Mouse (Mus musculus) left cerebral cortex, adult 8-10 months (tissue): ENCODE measurements around the gene Tmem169. TPM values are rescaled to one million over a fixed set of nuclear protein-coding genes. Genes with fewer than 3 reads are reported as not detected.

Experiments
- DNase-seq, 2 experiments: peaks; one replicate each; pipeline ENCODE4 v3.0.0; 2022; ENCODE audit warnings: low spot score in 2 of 2
- total RNA-seq, 4 experiments: library from RNA; stranded (reverse); gene quantifications; 2 replicates each; pipeline ENCODE4 v1.2.4; 2022

The Tmem169 gene
- total RNA-seq, 4 experiments from 2014 or later, result 13.4 to 16.3 (median 14.8) TPM

GRCm38 (mm10) chr1:72323248-72323647, 39.1 kb downstream of the Tmem169 start:
- no peak for DNase-seq

- no peak for DNase-seq
Observed at GRCm38 (mm10) chr1:72326162-72326821, 42.1 kb downstream of the Tmem169 start.

- DNase-seq, result no peak
Observed at GRCm38 (mm10) chr1:72334807-72335206, 50.6 kb downstream of the Tmem169 start.

- DNase-seq, result peak in 1 of 2 experiments; percentile 46
Observed at GRCm38 (mm10) chr1:72336780-72337179, 52.6 kb downstream of the Tmem169 start.

GRCm38 (mm10) chr1:72338341-72338740, 54.2 kb downstream of the Tmem169 start:
- DNase-seq, result no peak

GRCm38 (mm10) chr1:72347873-72348272, 63.7 kb downstream of the Tmem169 start:
- DNase-seq, result no peak

Other genes with a start within 250 kb of the Tmem169 start
- gene Mreg, start 72.1 kb upstream of the Tmem169 start, total RNA-seq, result 1 to 10 TPM; 4.6 to 6.9 (median 6.0) TPM
- 1 to 10 TPM; 6.0 to 9.5 (median 6.2) TPM for gene Pecr, start 55 bp upstream of the Tmem169 start, total RNA-seq
- 10 to 100 TPM; 19.3 to 22.2 (median 19.4) TPM for gene Xrcc5, start 23.1 kb downstream of the Tmem169 start, total RNA-seq